Mouse (Mus musculus) central nervous system, embryonic 14 days (tissue): ENCODE results near the gene Tcl1b5. TPM values are rescaled to one million over a fixed set of nuclear protein-coding genes. Genes with fewer than 3 reads are reported as not detected.

ENCODE experiments used
- polyA plus RNA-seq: library from polyadenylated mRNA; depleted of rRNA; stranded (reverse); fragments of >200 nt; gene quantifications from 2 replicates; pipeline ENCODE4 v1.2.3, GENCODE M21; 2012; rRNA removed

Tcl1b5 gene
- polyA plus RNA-seq, result not detected in 2 replicates

DNA sequence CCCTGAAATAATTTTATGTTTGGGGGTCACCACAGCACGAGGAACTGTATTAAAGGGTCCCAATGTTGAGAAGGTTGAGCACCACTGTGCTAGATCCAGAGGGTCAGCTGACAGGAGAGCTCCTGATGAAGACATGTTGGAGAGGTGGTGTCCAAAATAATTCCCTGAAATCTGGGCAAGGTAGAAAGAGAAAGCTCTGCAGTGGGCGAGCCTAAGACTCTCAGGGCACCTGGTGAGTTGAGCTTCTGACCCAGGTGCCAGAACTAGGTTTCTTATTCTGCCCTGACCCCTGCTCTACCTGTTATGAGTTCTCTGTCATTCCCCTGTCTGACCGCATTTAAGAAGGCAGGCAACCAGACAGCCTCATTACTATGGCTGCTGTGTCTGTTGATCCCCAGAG lies at the start of gene Tcl1b5:
Tcl1b5 (plus strand) TSS at position 301 of the 400 bp plus-strand sequence.

DNA sequence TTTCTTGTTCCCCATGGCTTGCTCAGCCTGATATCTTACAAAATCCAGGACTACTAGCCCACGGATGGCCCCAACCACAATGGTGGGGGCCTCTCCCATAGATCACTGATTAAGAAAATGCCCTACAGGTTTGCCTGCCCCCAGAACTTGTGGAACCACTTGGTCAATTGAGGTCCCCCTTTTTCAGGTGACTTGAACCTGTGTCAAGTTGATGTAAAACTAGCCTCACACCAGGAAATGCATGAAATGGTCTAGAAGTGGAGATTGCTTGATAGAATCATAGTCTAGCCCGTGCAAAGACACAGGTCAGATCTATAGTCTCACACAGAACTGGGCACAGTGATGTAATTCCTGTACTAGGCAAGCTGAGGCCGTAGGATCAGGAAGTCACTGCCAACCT lies 30.4 kb upstream of the Tcl1b5 start, which contains the start of gene Tcl1b2:
Tcl1b2 (plus strand) TSS at position 301 of the 400 bp plus-strand sequence.

DNA sequence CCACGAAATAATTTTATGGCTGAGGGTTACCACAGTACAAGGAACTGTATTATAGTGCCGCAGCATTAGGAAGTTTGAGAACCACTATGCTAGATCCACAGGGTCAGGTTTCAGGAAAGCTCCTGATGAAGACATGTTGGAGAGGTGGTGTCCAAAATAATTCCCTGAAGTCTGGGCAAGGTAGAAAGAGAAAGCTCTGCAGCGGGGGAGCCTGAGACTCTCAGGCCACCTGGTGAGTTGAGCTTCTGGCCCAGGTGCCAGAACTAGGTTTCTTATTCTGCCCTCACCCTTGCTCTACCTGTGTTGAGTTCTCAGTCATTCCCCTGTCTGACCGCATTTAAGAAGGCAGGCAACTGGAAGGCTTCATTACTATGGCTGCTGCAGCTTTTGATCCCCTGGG lies 16.8 kb upstream of the Tcl1b5 start, which contains the start of gene Tcl1b1:
Tcl1b1 (plus strand) TSS at position 301 of the 400 bp plus-strand sequence.

DNA sequence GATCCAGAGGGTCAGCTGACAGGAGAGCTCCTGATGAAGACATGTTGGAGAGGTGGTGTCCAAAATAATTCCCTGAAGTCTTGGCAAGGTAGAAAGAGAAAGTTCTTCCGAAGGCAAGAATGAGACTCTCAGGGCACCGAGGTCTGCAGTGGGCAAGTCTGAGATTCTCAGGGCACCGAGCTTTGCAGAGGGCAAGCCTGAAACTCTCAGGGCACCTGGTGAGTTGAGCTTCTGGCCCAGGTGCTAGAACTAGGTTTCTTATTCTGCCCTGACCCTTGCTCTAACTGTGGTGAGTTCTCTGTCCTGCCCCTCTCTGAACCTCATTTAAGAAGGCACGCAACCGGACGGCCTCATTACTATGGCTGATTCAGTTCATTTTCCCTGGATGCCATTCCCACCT lies 14.6 kb downstream of the Tcl1b5 start, which contains the start of gene Tcl1b3:
Tcl1b3 (plus strand) TSS at position 301 of the 400 bp plus-strand sequence.

DNA sequence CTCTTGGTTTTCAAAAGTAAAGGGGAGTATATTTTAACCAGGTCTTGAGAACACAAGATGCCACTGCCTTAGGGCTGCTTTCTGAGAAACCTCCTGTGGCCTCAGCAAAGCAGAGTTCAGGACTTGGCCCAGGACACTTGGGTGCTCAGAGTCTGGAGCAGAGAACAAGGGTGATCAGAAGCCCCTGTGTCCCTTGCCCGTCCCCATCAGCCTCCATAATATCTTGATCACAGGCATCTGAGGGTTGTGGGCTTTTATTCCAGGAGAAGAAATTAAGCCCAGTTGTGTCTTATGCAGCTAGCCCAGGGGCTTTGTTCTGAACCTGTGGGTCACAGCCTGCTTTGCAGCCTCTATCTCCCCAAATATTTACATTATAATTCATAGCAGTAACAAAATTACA lies 25.5 kb downstream of the Tcl1b5 start, which contains the start of gene Tcl1b4:
Tcl1b4 (plus strand) TSS at position 301 of the 400 bp plus-strand sequence.

DNA sequence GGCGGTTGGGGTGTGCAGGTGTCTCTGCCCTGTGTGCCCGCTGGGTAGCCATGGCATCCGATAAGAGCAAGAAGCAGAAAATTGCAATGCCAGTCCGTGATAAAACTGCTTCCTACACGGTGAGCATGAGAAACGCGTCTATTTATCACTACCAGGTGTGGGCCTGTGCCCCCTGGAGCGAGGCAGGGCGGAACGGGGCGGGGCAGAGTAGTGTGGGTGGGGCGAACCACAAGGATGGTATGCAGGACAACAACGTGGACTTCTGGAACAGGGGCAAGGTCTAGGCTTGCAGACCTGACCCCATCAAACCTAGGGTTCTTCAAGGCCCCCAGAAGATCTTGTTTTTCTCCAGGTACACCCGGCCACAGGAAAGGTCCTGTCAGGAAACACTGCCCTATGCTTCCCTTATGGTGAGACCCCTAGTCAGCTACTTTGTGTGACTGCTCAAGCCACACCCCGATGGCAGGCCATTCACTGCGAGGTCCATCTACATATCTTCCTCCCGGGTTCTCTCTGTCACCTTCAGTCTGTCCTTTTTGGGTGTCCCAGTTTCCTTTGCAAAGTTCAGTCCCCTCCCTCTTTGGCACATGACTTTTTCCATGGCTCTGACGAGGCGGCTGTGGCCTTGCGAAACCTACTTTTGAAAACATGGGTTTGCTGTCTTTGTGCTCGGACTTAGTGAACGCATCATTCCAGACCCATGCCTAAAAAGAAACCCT lies 46.6 kb downstream of the Tcl1b5 start, which contains the start of gene Tcl1:
Tcl1 (minus strand) TSS at position 193 of the 719 bp plus-strand sequence.

Other genes starting within 250 kb of the Tcl1b5 start
- 0.44 and 0.83 TPM in 2 replicates for gene Syne3, start 166.5 kb upstream of the Tcl1b5 start, polyA plus RNA-seq
- 76.2 and 76.7 TPM in 2 replicates for gene Glrx5, start 143.7 kb upstream of the Tcl1b5 start, polyA plus RNA-seq
- 0.11 TPM in 1 of 2 replicates, not detected in the other for gene Tcl1b2, start 30.3 kb upstream of the Tcl1b5 start, polyA plus RNA-seq
- gene Tcl1b1, start 16.7 kb upstream of the Tcl1b5 start, polyA plus RNA-seq, result not detected in 2 replicates
- gene Tcl1b3, start 14.7 kb downstream of the Tcl1b5 start, polyA plus RNA-seq, result not detected in 2 replicates
- not detected in 2 replicates for gene Tcl1b4, start 25.6 kb downstream of the Tcl1b5 start, polyA plus RNA-seq
- gene Tcl1, start 46.4 kb downstream of the Tcl1b5 start, polyA plus RNA-seq, result not detected in 2 replicates
- gene Tunar, start 157.5 kb downstream of the Tcl1b5 start, polyA plus RNA-seq, result 7.4 and 9.6 TPM in 2 replicates